Mouse (Mus musculus) right cerebral cortex, postnatal 10 days (tissue): ENCODE results near the gene Mmp15.
"Not testable (repeated sequence)": the region's sequence is repeated elsewhere in the genome, so short reads cannot be mapped to it uniquely, and the experiment has no call there.

Experiments
- DNase-seq, 2 experiments: peaks; one replicate each; pipeline ENCODE4 v3.0.0; 2021; ENCODE audit warnings: low spot score in 2 of 2

Gene Mmp15

DNA sequence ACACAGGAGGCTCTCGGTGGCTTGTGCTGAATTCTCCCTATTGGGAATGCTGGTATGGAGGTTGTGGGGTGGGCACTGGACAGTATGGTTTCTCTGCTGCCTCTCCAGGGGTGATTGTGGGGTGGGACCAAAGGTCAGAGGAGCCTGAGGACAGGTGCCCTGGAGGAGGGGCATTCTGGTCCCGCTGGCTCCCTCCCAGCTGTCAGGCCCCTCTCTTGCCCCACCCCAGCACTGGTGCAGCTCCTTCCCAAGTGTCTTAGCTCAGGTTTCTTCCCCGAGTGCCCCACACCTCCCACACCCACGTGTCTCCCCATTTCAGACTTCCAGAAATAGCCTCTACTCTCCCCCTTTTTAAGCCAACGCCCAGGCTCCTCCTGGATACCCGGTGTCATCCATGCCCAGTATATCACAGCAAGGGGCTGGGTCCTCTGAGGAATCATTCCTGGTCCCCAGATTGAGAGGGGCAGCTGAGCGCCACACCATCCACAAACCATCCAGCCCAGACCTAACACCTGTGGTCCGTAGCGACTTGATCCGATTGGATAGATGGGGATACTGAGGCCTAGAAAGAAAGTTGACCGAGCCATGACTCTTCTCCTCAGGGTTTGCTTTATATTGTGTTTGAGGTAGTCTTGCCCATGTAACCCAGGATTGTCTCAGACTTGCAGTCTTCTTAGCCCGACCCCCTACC lies 24.4 kb downstream of the Mmp15 start:
- no peak for DNase-seq

DNA sequence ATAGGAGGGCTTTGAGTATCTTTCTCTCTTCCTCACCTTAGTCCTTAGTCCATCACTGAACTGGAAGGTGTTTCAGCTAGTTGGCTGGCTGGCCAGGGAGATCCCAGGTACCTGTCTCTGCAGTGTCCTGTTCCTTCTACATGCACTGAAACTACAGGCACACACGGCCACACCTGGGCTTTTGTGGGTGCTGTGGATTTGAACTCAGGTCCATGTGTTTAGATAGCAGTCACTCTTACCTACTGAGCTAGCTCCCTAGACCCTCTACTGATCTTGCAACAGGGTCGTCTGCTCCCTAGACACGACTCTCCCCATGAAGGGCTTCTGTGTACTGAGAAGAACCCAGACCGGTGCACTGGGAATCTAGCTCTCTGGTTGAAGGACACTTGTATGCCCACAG lies 25.0 kb downstream of the Mmp15 start:
- DNase-seq = no peak

DNA sequence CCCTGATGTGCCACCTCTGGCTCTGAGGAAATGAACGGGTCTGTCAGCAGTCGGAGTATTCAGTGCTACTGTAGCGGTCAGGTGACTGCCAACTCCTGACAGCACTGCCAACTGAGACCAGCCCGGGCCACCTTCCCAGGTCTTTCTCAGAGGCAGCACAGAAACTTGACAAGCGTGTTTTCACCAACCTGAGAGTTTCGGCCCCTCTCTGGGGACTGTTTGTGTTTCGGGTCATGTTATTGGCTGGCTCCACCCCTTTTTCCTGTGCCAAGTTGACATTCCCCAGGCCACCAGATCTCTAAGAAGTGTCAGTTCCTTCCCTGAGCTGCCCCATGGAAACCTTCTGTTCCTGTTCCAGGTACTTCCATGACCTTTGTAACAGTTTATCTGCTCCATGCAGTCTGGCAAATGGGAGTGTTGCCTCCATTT lies 25.8 kb downstream of the Mmp15 start:
- DNase-seq = no peak

DNA sequence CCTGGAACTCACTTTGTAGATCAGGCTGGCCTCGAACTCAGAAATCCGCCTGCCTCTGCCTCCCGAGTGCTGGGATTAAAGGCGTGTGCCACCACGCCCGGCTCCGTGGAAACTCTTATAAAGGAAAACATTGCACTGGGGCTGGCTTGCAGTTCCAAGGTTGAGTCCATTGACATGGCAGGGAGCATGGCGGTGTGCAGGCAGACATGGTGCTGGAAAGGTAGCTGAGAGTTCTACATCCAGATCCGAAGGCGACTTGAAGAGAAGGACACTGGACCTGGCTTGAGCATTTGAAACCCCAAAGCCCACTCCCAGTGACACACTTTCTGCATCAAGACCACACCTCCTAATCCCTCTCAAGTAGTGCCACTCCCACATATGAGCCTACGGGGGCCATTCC lies 26.9 kb downstream of the Mmp15 start:
- not testable (repeated sequence) for DNase-seq

DNA sequence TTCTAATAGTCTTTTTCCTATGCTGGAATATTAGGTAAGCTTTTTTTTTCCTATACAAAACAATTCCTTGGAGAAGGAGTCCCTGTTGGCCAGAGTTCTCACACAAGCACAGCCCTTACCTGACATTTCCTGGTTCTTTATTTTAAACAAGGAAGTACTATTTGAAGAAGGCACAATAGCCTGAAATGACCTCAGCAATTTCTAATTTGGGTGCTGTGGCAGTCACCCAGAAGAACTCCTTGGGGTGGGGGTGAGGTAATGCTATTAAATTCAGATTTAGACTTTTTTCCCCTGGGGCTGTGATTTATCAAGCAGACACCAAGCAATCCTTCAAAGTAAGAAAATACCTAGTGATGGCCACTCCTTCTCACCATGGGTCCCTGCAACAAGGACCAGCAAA lies 28.9 kb downstream of the Mmp15 start:
- no peak for DNase-seq

DNA sequence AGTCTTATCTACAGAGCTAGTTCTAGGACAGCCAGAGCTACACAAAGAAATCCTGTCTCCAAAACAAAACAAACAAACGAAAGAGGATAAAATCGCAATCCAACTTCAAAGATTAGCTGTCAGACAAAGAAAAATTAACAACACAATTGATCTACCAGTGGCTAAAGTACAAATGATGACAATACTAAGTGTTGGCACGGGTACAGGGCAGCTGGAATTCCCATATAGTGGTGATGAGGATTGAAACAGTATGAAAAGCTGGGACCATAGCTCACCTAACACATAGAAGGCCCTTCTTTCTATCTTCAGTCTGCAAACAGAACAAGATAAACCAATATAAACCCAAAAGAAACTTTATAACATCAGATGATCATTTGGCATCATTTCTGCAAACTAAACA lies 29.5 kb downstream of the Mmp15 start:
- no peak for DNase-seq

DNA sequence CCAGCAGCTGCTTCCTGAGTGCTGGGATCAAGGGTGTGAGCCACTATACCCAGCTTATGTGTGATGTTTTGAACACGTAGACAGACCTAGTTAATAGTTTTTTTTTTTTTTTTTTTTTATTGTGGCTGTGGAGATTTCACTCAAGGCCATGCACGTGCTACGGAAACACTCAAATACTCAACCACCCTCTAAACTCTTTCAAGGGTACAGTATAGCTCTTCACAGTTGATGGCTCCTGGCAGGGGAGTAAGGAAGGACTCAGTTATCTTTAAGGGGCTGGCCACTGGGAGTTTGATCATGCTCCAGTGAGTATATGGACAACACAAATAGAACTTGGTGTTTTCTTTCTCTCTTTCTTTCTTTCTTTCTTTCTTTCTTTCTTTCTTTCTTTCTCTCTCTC lies 32.4 kb downstream of the Mmp15 start:
- DNase-seq = no peak

DNA sequence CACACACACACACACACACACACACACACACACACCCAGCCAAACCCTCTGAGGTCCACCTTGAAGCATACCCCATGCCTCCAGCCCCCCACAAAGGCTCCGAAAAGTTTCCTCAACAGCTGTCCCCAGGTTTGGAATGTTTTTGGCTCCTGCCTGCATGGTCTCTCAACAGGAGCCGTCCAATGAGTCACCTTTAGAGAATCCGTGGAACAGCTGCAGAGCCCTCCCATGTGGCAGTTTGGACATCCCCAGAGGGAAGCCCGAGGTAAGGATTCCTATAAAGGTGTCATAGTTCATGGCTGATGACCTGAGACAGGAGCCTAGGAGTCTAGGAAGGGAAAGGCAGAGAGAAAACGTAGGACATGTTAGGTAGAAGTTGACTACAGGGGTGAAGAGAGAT lies 34.0 kb downstream of the Mmp15 start:
- DNase-seq = no peak

DNA sequence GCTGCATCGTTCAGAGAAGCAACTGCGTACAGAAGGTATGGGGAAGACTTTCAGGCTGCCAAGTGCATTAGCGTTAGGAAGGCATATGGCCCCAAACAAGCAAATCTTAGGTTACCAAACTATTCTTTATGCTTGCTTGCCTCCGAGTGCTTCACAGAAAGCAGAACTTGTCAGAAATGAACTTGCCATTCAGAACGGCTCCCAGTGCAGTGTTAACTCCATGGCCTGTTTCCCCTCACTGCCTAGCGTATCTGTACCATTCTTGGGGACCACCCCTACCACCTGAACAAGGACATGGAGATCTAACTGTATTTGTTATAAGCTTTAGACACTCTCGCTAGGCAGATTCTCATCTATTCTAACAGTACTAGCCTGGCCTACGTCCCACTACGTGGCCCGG lies 35.2 kb downstream of the Mmp15 start:
- no peak for DNase-seq

DNA sequence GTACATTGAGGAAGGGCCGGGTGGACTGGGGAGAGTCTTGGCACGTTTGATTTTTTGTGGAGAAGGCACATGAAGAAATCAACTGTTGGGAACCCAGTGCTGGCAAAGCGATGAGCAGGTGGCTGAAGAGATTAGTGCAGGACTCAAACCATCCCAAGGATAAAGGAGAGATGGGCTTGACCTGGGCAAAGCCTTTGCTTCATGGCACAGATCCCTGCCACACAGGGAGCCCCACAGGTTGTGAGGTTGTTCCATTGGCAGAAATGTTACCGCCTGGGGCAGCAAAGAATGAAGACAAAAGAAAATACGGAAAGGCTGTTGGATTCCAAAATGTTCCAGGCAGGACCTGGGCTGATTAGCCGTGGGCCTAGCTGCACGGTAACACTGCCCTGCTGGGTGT lies 35.9 kb downstream of the Mmp15 start:
- DNase-seq = no peak

DNA sequence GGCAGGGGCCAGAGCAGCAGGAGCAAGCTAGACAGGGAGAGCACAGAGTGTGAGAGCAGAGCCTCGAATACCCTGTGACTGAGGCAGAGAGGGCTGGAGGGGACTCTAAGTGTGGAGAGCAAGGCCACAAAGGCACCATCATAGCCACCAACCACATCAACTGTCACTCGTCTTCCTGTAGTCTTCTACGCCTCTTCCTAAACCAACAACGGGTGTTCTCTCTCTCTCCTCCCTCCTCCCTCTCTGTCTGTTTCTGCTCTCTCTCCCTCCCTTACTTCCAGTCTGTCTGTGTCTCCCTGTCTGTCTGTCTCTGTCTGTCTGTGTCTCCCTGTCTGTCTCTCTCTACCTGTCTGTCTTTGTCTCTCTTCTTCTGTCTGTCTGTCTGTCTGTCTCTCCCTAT lies 38.2 kb downstream of the Mmp15 start:
- DNase-seq = no peak

DNA sequence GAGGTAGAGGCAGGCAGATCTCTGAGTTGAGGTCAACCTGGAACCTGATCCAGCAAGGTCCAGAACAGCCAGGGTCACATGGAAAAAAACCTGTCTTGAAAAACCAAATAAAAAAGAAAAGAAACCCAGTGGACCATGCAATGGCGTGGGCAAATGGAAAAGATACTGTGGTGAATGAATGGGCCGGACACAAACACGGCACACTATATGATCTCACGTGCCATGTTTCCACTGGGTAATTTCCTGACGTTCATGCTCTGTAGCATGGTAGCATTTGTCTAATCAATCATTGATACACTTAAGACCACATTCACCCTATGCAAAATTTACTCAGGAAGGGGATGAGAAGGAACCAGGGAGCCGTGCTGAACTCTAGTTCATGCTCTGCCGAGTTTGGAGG lies 39.0 kb downstream of the Mmp15 start:
- no peak for DNase-seq

DNA sequence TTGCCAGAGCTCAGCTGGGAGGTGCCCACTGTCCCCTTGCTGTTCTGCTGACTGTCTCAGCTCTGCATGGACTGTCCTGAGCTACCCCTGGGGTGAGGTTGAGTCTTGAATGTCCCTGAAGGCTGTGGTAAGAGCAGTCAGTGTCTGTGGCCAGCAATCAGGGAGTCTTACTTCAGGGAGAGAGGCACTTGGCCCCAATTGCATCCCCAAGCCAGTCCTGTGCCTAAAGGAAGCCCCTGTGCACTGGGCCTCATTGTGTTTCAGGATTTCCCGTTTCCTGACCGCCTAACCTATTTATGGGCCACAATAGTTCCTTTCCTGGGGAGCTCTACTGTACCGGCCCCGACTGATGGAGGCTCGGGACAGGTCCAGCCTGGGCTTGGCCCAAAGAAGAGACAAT lies 40.5 kb downstream of the Mmp15 start:
- DNase-seq = no peak

DNA sequence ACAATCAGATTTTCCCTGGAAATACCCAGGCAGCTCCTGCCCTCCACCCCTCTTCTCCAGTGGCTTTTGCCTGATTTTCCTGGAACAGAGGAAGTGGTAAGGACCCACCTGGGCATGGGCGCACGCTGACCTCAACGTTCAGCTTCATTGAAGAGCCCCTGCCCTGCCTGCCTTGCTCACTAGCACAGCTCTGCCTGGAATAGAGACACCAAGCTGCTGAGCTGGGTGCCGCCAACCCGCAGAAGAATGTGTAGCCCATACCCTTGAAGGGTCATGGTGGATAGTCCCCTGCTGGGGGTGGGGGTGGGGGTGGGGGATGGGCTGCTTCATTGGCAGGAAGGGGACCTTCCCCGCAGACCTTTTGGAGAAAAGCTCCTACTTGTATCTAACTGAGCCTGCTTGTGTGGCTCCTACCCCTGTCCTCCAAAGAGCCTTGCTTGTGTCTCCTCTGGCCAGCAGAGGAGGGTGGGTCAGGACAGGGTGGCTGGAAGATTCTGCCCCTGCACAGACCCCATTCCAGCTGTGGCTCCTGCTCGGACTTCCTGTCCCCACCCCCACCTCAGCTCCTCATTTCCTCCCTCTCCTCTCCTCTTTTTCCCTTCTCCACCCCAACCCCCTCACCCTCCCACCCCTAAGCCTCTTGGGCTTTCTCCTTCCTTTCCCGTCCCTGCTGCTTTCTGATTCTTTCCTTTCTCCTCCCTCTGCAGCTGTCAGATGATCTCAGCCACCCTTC lies 43.3 kb downstream of the Mmp15 start:
- no peak for DNase-seq

DNA sequence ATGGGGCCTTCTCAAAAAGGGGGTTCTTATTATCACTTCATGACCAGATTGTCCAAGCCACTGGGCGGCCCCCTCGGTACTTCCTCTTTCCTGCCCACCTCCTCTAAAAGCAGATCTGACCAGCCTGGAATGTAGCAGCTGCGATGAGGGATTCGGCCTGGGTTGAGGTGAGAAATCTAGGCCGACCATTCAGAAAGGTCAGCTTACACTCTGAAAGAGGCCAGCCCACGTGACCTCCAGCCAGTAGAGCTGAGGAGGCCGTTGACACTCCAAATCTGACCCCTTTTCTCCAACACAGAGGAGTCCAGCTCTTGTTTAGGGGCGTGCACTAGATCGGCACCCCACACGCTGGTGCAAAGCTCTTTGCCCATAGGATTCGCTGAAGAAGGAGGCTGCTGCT lies 44.7 kb downstream of the Mmp15 start:
- no peak for DNase-seq

DNA sequence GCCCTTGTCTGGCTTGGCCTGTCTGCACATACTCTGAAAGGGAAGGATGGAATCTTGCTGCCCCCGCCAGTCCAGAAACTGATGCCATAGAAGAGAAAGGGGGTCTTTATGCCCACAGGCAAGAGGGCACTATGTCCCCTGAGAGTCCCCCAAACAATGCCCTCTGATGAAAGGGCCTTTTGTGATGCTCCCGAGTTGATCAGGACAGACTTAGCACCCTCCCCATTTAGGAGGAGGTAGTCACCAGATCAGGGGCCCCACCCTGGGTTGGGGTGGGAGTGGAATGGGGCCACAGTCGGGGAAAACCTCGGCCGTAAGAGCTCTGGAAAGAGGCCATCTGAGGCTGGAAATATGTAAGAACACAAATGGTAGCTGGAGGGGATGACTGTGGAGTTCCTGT lies 45.1 kb downstream of the Mmp15 start:
- DNase-seq = no peak

DNA sequence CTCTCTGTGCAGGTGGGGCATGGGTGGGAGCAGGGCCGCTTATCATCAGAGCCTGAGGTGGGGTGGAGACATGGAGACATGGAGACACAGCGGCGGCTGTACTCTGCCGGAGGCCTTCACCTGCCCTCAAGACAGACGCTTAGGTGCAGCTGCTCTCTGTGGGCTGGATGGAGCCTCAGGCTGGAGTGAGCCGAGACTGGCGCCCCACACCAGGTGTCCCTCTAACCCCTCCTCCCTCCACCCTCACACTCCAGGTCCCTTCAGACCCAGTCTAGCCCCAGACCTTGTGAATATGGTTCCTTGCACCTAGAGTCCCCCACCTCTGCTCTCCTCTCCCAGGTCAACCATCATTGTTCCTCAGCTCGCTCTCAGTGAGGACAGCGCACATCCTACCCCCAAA lies 47.1 kb downstream of the Mmp15 start:
- DNase-seq = no peak

DNA sequence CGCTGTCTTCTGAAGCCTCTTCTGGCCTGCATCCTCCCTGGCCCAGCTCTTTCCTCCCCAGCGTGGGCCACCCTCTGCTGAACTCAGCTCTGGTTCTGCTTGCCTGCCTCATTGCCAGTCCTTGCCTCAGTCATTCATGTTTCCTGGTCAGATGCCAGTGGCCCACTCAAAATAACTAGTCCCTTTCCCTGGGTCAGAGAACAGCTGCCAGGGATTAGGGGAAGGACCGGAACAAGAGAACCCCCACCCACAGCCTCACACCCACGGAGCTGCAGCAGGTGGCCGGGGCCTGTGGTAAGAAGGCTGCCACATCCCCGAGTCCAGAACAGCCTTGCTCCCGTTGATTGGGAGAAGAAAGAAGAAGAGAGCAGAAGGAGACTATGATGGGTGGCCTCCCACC lies 49.0 kb downstream of the Mmp15 start:
- DNase-seq = no peak

DNA sequence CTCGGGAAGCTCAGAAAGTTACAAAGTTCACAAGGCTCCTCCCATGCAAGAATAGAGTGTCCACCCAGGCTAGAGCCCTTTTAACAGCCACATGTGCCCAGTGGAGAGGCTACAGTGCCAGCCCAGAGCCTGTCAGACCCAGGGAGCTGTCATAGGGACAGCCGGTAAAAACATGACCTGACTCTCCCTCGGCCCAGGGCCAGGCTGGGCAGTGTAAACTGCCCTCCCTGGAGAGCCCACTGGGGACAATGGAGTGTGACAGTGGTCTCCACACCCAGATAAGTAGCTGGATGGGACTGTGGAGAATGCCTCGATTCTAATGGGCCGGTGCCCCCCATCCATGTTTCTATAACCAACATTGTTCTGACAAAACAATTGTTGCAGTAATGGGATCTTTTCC lies 57.5 kb downstream of the Mmp15 start:
- DNase-seq = no peak

DNA sequence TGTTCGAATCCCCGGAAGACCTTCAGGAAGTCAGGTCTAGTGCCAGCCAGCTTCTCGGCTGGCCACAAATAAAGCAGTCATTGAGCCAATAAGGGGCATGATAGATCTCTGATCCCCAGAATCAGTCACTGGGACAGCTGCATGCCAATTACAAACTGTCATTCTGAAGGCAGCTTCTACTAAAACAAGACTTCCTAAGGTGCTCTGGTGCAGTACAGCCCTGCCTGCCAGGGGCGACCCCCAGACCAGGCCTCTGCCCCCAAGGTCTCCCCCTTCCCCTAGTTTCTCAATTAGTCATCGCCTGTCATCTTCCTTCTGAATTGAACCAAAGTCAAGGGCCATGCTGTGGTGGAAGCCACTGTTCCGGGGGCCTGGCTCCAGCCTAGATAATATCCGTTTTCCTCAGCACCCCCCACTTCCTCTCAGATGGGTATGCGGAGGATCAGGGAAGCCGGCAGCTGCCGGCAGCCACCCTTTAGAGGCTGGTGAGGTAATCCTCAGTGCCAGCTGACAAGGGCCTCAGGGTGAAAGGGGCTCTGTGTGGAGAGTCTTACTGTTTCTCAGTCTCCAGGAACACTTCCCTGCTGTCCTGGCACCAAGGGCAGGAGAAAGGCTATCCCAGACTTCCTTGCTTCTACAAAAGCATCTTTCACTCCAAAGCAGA lies 59.4 kb downstream of the Mmp15 start:
- DNase-seq = peak; percentile 60

DNA sequence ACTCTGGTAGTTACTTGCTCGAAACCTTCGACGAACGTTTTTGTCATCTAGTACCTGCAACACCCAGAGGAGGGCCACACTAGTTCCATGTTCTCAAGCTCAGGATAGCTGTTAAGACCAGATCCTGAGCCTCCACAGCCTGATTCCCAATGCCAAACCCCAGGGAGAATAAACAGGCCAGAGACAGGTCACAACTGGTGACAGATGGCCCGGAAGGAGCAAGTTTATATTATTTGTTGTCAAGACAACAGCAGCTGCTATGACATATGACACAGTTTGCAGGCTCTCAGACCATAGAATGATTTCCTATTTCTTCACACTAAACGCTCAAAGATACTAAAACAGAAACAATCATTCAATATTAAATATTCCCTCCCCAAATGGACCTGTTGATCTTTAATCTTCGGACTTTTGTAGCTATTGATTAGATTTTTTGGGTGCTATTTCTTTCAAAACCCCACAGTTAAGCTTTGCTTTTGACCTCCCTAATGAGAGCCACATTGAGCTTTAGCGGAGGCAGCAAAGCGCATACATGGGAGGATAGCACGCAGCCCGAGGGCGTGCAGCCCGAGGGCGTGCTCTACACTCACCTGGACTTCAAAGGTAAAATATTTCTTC lies 70.2 kb downstream of the Mmp15 start:
- no peak for DNase-seq
